Comparison of ENCODE assay signal across 8 mouse cellular contexts in genomic region chr9:55510651-55511235, GRCm38 (mm10). TPM values are rescaled to one million over a fixed set of nuclear protein-coding genes. Genes with fewer than 3 reads are reported as not detected.
DNase-seq lines count a peak whose midpoint lies in the region; ATAC-seq and TF ChIP-seq lines count a peak whose summit lies in the region.

No protein-coding gene starts in this region.

- WGBS in heart, postnatal 0 days, result 68% methylated on average over 10 of the region's 10 CpGs
- 80% methylated on average over 10 of the region's 10 CpGs for WGBS in limb, embryonic 12.5 days

- no peak overlapping the region for H3K27ac ChIP-seq in MEL (ENCODE audit: control insufficient read depth, low read depth, low read length)
- H3K27ac ChIP-seq in heart, postnatal 0 days (ENCODE audit: low read depth), result peak overlapping the region; percentile 96
- H3K27ac ChIP-seq in limb, embryonic 12.5 days, result no peak overlapping the region

- H3K79me2 ChIP-seq in MEL (ENCODE audit: control insufficient read depth, insufficient read depth, low read length, poor library complexity), result peaks cover 11% of the 10 kb centered on the region

- ATAC-seq in heart, postnatal 0 days (ENCODE audit: insufficient read depth, low read depth), result no peak
- ATAC-seq in limb, embryonic 12.5 days (ENCODE audit: insufficient number of reproducible peaks, insufficient read depth, low FRiP score, low TSS enrichment, low read depth), result no peak

- peak; percentile 49 for DNase-seq in adrenal gland, adult 2 months
- DNase-seq in adrenal gland, adult 18-20 months (ENCODE audit: low spot score in 2 of 2), result no peak
- no peak for DNase-seq in MEL (ENCODE audit: low read depth, low spot score)
- no peak for DNase-seq in heart, postnatal 0 days (ENCODE audit: low spot score)
- no peak for DNase-seq in T-cell, adult 2 months (ENCODE audit: low spot score)
- DNase-seq in gastrocnemius, postnatal 14 days, result no peak
- DNase-seq in spleen, postnatal 10 days (ENCODE audit: low spot score in 2 of 2), result no peak

- TF ChIP-seq EP300 in MEL (IDR thresholded peaks at IDR 0.05; ENCODE audit: low read depth in 1 of 2, low read length in 2 of 2), result no peak
- no peak for TF ChIP-seq EP300 in heart, postnatal 0 days (IDR thresholded peaks at IDR 0.05; ENCODE audit: low read depth)

- peaks cover 0 to 8% of the 10 kb centered on the region in 2 experiments; a peak in 1 of 4 replicates for H3K4me1 ChIP-seq in MEL (ENCODE audit: control insufficient read depth in 1 of 2, insufficient read depth in 2 of 2, low read length in 2 of 2)
- peaks cover 26% of the 10 kb centered on the region for H3K4me1 ChIP-seq in heart, postnatal 0 days (ENCODE audit: control insufficient read depth, insufficient read depth)
- H3K4me1 ChIP-seq in limb, embryonic 12.5 days (replicated peaks), result peaks cover 6% of the 10 kb centered on the region

- TF ChIP-seq POLR2A in MEL (IDR thresholded peaks at IDR 0.05; ENCODE audit: control insufficient read depth in 1 of 2, insufficient read depth in 1 of 2, low read depth in 1 of 2, low read length in 2 of 2, poor library complexity in 1 of 2), result no peak

- peak overlapping the region; percentile 90 for H3K9ac ChIP-seq in MEL (ENCODE audit: control insufficient read depth, low read depth, low read length, poor library complexity, severe bottlenecking)
- peak overlapping the region; percentile 92 for H3K9ac ChIP-seq in heart, postnatal 0 days (replicated peaks; ENCODE audit: low read depth, low read length)
- no peak overlapping the region for H3K9ac ChIP-seq in limb, embryonic 12.5 days (replicated peaks)

- peaks cover 0 to 8% of the 10 kb centered on the region in 2 experiments; a peak in 2 of 4 replicates for H3K36me3 ChIP-seq in MEL (ENCODE audit: control insufficient read depth in 1 of 2, insufficient read depth in 2 of 2, low read length in 2 of 2)
- H3K36me3 ChIP-seq in heart, postnatal 0 days (replicated peaks; ENCODE audit: control insufficient read depth, insufficient read depth, low read length), result 0 out of 2 replicates have a peak, but pooled peaks cover 4% of the 10 kb centered on the region
- no peaks in the 10 kb centered on the region for H3K36me3 ChIP-seq in limb, embryonic 12.5 days

- H3K4me2 ChIP-seq in heart, postnatal 0 days (ENCODE audit: low read depth, low read length), result peak overlapping the region; percentile 74
- peak overlapping the region; percentile 72 for H3K4me2 ChIP-seq in limb, embryonic 12.5 days

- H3K4me3 ChIP-seq in MEL (ENCODE audit: control insufficient read depth in 1 of 2, insufficient read depth in 1 of 2, low read depth in 2 of 2, low read length in 2 of 2), result peak overlapping the region in 1 of 2 experiments; percentile 82; a peak in 3 of 4 replicates
- peak overlapping the region; percentile 70 for H3K4me3 ChIP-seq in heart, postnatal 0 days (ENCODE audit: low read depth, low read length)
- H3K4me3 ChIP-seq in limb, embryonic 12.5 days (replicated peaks), result peak overlapping the region; percentile 89

- H3K27me3 ChIP-seq in MEL (ENCODE audit: control insufficient read depth in 1 of 2, insufficient read depth in 2 of 2, low read length in 2 of 2), result no peaks in the 10 kb centered on the region; a peak in 1 of 4 replicates
- peaks cover 7% of the 10 kb centered on the region; the same call in 1 of the 2 replicates for H3K27me3 ChIP-seq in heart, postnatal 0 days (ENCODE audit: control insufficient read depth, insufficient read depth, low read length)
- H3K27me3 ChIP-seq in limb, embryonic 12.5 days, result peaks cover 12% of the 10 kb centered on the region

- H3K9me3 ChIP-seq in MEL (replicated peaks; ENCODE audit: insufficient read depth, low read length), result no peaks in the 10 kb centered on the region
- no peaks in the 10 kb centered on the region for H3K9me3 ChIP-seq in heart, postnatal 0 days (replicated peaks; ENCODE audit: control insufficient read depth, low read length)
- H3K9me3 ChIP-seq in limb, embryonic 12.5 days, result no peaks in the 10 kb centered on the region

- TF ChIP-seq CTCF in MEL (IDR thresholded peaks at IDR 0.05 in 2 of 3, conservative IDR thresholded peaks at IDR 0.05 in 1 of 3; ENCODE audit: control insufficient read depth in 1 of 3, insufficient read depth in 1 of 3, low read depth in 2 of 3, low read length in 3 of 3, poor library complexity in 1 of 3, severe bottlenecking in 1 of 3), result no peak
- no peak for TF ChIP-seq CTCF in heart, postnatal 0 days (IDR thresholded peaks at IDR 0.05; ENCODE audit: low read depth)

- TF ChIP-seq RAD21 in MEL (IDR thresholded peaks at IDR 0.05; ENCODE audit: low read depth, low read length), result no peak

- intact Hi-C loops in gastrocnemius, postnatal 14 days (cut with DNase I; ENCODE audit: low total_unique reads), result no loop called here

TF ChIP-seq in MEL, 35 proteins besides CTCF, POLR2A, EP300 and RAD21:
- no peak for TF ChIP-seq ZKSCAN1 (IDR thresholded peaks at IDR 0.05; ENCODE audit: low read depth, low read length)
- no peak for TF ChIP-seq POLR2AphosphoS5 (IDR thresholded peaks at IDR 0.05; ENCODE audit: borderline replicate concordance, low read depth, low read length)
- no peak for TF ChIP-seq POLR2AphosphoS2 (IDR thresholded peaks at IDR 0.05; ENCODE audit: low read length)
- no peak for TF ChIP-seq JUND (IDR thresholded peaks at IDR 0.05; ENCODE audit: low read depth, low read length)
- TF ChIP-seq USF1 (IDR thresholded peaks at IDR 0.05; ENCODE audit: low read depth, low read length), result no peak
- no peak for TF ChIP-seq NRF1 (IDR thresholded peaks at IDR 0.05; ENCODE audit: insufficient read depth, low read depth, low read length, poor library complexity, severe bottlenecking)
- no peak for TF ChIP-seq TBP (IDR thresholded peaks at IDR 0.05; ENCODE audit: low read depth, low read length)
- no peak for TF ChIP-seq ZNF384 (IDR thresholded peaks at IDR 0.05; ENCODE audit: low read depth, low read length)
- TF ChIP-seq MAFK (IDR thresholded peaks at IDR 0.05; ENCODE audit: borderline replicate concordance, low read depth, low read length), result no peak
- TF ChIP-seq GABPA (IDR thresholded peaks at IDR 0.05; ENCODE audit: low read depth, low read length), result no peak
- no peak for TF ChIP-seq MEF2A (IDR thresholded peaks at IDR 0.05; ENCODE audit: extremely low read depth, insufficient replicate concordance, low read depth, low read length, poor library complexity, severe bottlenecking)
- TF ChIP-seq ETS1 (IDR thresholded peaks at IDR 0.05; ENCODE audit: low read depth, low read length), result no peak
- TF ChIP-seq UBTF (IDR thresholded peaks at IDR 0.05; ENCODE audit: borderline replicate concordance, insufficient read depth, low read depth, low read length), result no peak
- TF ChIP-seq BHLHE40 (IDR thresholded peaks at IDR 0.05; ENCODE audit: borderline replicate concordance, low read depth, low read length), result no peak
- no peak for TF ChIP-seq SMC3 (IDR thresholded peaks at IDR 0.05; ENCODE audit: low read depth, low read length)
- TF ChIP-seq CHD2 (IDR thresholded peaks at IDR 0.05; ENCODE audit: low read length), result no peak
- no peak for TF ChIP-seq TAL1 (IDR thresholded peaks at IDR 0.05; ENCODE audit: low read length)
- TF ChIP-seq NELFE (IDR thresholded peaks at IDR 0.05; ENCODE audit: low read depth, low read length), result no peak

RNA-seq across cellular contexts. Expression of gene Etfa, which starts 1.3 kb away (rescaled TPM):
- total RNA-seq in adrenal gland, adult 2 months (2021), result 100 to 1,000 TPM; 394 to 566 TPM
- polyA plus RNA-seq in adrenal gland, adult 2 months (2012; rRNA removed), result 82.0 and 95.3 TPM in 2 replicates
- 100 to 1,000 TPM; 480 to 543 TPM for total RNA-seq in adrenal gland, adult 18-20 months (2021)
- 37.5 and 37.8 TPM in 2 replicates for total RNA-seq in MEL (2012; rRNA removed)
- polyA plus RNA-seq in MEL (2012; ENCODE audit: insufficient read depth in 1 of 2, insufficient read length in 2 of 2, low read depth in 1 of 2, low replicate concordance in 2 of 2, missing spikeins in 1 of 2), result 100 to 1,000 TPM in 1 of 2 experiments, not detected in 1; 126 TPM
- 85.6 and 94.5 TPM in 2 replicates for total RNA-seq in heart, postnatal 0 days (2014; rRNA removed; ENCODE audit: low replicate concordance)
- 929 and 949 TPM in 2 replicates for polyA plus RNA-seq in heart, postnatal 0 days (2015; fragmentation: Nextera tagmentation; extraction: Ambion mirVana)
- 183 and 192 TPM in 2 replicates for polyA plus RNA-seq in limb, embryonic 12.5 days (2016; fragmentation: Nextera tagmentation; extraction: Ambion mirVana)
- total RNA-seq in gastrocnemius, postnatal 14 days (2021), result 100 to 1,000 TPM; 229 to 279 TPM

RNA-seq across cellular contexts. Expression of gene Isl2, which starts 27.7 kb away (rescaled TPM):
- total RNA-seq in adrenal gland, adult 2 months (2021), result not detected
- not detected in 2 replicates for polyA plus RNA-seq in adrenal gland, adult 2 months (2012; rRNA removed)
- total RNA-seq in adrenal gland, adult 18-20 months (2021), result not detected
- total RNA-seq in MEL (2012; rRNA removed), result not detected in 2 replicates
- not detected for polyA plus RNA-seq in MEL (2012; ENCODE audit: insufficient read depth in 1 of 2, insufficient read length in 2 of 2, low read depth in 1 of 2, low replicate concordance in 2 of 2, missing spikeins in 1 of 2)
- not detected in 2 replicates for total RNA-seq in heart, postnatal 0 days (2014; rRNA removed; ENCODE audit: low replicate concordance)
- not detected in 2 replicates for polyA plus RNA-seq in heart, postnatal 0 days (2015; fragmentation: Nextera tagmentation; extraction: Ambion mirVana)
- 2.3 and 3.6 TPM in 2 replicates for polyA plus RNA-seq in limb, embryonic 12.5 days (2016; fragmentation: Nextera tagmentation; extraction: Ambion mirVana)
- total RNA-seq in gastrocnemius, postnatal 14 days (2021), result not detected
